21 mouse cellular contexts compared by ENCODE assay signal in the genomic region with DNA sequence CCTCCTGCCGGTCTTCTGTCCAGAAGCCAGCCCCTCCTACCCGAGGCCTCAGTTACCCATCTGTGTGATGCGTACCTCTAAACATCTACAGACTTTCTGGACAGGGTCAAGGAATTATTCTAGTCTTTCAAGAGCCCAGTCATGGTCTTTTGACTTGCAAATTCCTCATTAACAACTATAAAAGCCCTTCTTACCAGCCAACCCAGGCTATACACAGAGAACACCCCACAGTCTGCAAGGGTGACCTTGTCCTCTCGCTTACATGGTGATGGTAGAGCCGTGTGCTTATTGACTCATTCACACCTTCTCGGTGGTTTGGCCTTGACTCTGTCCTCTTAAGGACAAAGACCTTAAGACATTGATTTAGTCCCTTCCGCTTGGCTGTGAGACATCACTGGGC. TPM values are rescaled to one million over a fixed set of nuclear protein-coding genes. Genes with fewer than 3 reads are reported as not detected.
DNase-seq lines count a peak whose midpoint lies in the region; TF ChIP-seq lines count a peak whose summit lies in the region.
"Had no signal": no experiment of that assay in that cellular context is flagged by ENCODE, and none has a peak within 500 bp of the region (broad histone marks: within the 10 kb centered on the region; RNA-seq: fewer than 3 reads in every experiment).

No protein-coding gene starts in this region.

- TF ChIP-seq EP300 in ES-Bruce4 (IDR thresholded peaks at IDR 0.05; ENCODE audit: insufficient read depth, low read depth, low read length): peak; percentile 93

- peaks cover 66% of the 10 kb centered on the region for H3K27me3 ChIP-seq in E14TG2a.4 (ENCODE audit: insufficient read depth, low read length)
- no peaks in the 10 kb centered on the region for H3K27me3 ChIP-seq in ES-Bruce4 (ENCODE audit: control insufficient read depth, insufficient read depth, low read length, poor library complexity, severe bottlenecking)
- H3K27me3 ChIP-seq: embryonic facial prominence, embryonic 12.5 days; forebrain, embryonic 13.5 days had no signal

- intact Hi-C loops in heart, postnatal 10 days (cut with DNase I): no loop called here

- H3K9me3 ChIP-seq in E14TG2a.4 (ENCODE audit: low read length) (no peaks in the 10 kb centered on the region), ES-Bruce4 (replicated peaks; ENCODE audit: control insufficient read depth, insufficient read depth, low read length, poor library complexity, severe bottlenecking) (no peaks in the 10 kb centered on the region), ES-E14 (ENCODE audit: control insufficient read depth, insufficient read depth, low read depth, low read length) (no peaks in the 10 kb centered on the region)
- H3K9me3 ChIP-seq: embryonic facial prominence, embryonic 10.5 days; embryonic facial prominence, embryonic 12.5 days; forebrain, embryonic 13.5 days had no signal

- peaks cover 100% of the 10 kb centered on the region for H3K4me1 ChIP-seq in E14TG2a.4 (replicated peaks; ENCODE audit: low read depth, low read length)
- H3K4me1 ChIP-seq in ES-Bruce4 (ENCODE audit: control insufficient read depth, insufficient read depth, low read length): peaks cover 19% of the 10 kb centered on the region
- H3K4me1 ChIP-seq in ES-E14 (ENCODE audit: control insufficient read depth in 2 of 2, insufficient read depth in 2 of 2, low read length in 2 of 2, poor library complexity in 1 of 2): peaks cover 10 to 48% of the 10 kb centered on the region in 2 experiments; a peak in 3 of 4 replicates
- H3K4me1 ChIP-seq: embryonic facial prominence, embryonic 12.5 days; forebrain, embryonic 13.5 days had no signal

- no peak for TF ChIP-seq POLR2A in ES-Bruce4 (IDR thresholded peaks at IDR 0.05; ENCODE audit: insufficient read depth, low read length)

- DNase-seq in ES-E14 (ENCODE audit: low read depth, low spot score) (no peak), ZHBTc4 (ENCODE audit: low read depth, low spot score) (peak; percentile 86)
- no peak for DNase-seq in c-Kit-positive CD71-positive TER-119-positive erythroid progenitor cells, embryonic 14.5 days (ENCODE audit: low spot score)
- DNase-seq in gastrocnemius, adult 8-10 months (ENCODE audit: low spot score in 2 of 2): no peak
- DNase-seq in heart, postnatal 10 days: no peak
- DNase-seq: adrenal gland, adult 2 months; adrenal gland, postnatal 10 days; adrenal gland, postnatal 25 days; cerebellum, adult 11-12 months; cerebellum, adult 2 months; cerebellum, adult 9-10 months; cerebellum, postnatal 10 days; cerebellum, postnatal 25 days had no signal

- no peak overlapping the region for H3K27ac ChIP-seq in ES-Bruce4 (ENCODE audit: insufficient read depth, low read length)
- H3K27ac ChIP-seq in ES-E14 (ENCODE audit: insufficient read depth, low read depth, low read length, poor library complexity, severe bottlenecking): no peak overlapping the region
- H3K27ac ChIP-seq: embryonic facial prominence, embryonic 10.5 days; embryonic facial prominence, embryonic 12.5 days; forebrain, embryonic 13.5 days had no signal

- no peaks in the 10 kb centered on the region for H3K36me3 ChIP-seq in E14TG2a.4 (ENCODE audit: insufficient read depth, low read length)
- H3K36me3 ChIP-seq in ES-Bruce4 (ENCODE audit: control insufficient read depth, insufficient read depth, low read length, poor library complexity, severe bottlenecking): no peaks in the 10 kb centered on the region
- no peaks in the 10 kb centered on the region for H3K36me3 ChIP-seq in ES-E14 (ENCODE audit: control insufficient read depth, insufficient read depth, low read length, poor library complexity, severe bottlenecking)
- H3K36me3 ChIP-seq: embryonic facial prominence, embryonic 10.5 days; embryonic facial prominence, embryonic 12.5 days had no signal

- no peak for TF ChIP-seq CTCF in E14TG2a.4 (conservative IDR thresholded peaks at IDR 0.05; ENCODE audit: low read length)
- no peak for TF ChIP-seq CTCF in ES-Bruce4 (IDR thresholded peaks at IDR 0.05; ENCODE audit: low read depth, low read length)

- H3K4me3 ChIP-seq in E14TG2a.4 (replicated peaks; ENCODE audit: low read length) (peak overlapping the region; percentile 66; the same call in 1 of the 2 replicates), ES-Bruce4 (ENCODE audit: low read depth, low read length) (no peak overlapping the region), ES-E14 (ENCODE audit: insufficient read depth in 1 of 2, low read depth in 1 of 2, low read length in 2 of 2, poor library complexity in 1 of 2, severe bottlenecking in 1 of 2) (no peak overlapping the region)
- H3K4me3 ChIP-seq: embryonic facial prominence, embryonic 10.5 days; embryonic facial prominence, embryonic 12.5 days; forebrain, embryonic 13.5 days had no signal

- in situ Hi-C loops in ES-E14 (cut with MboI; ENCODE audit: low sequenced_read_pairs in 2 of 2, unreplicated experiment in 2 of 2): no loop called here

- no peak overlapping the region for H3K9ac ChIP-seq in ES-Bruce4 (ENCODE audit: low read depth, poor library complexity, severe bottlenecking)
- no peak overlapping the region for H3K9ac ChIP-seq in ES-E14 (ENCODE audit: insufficient read depth, low read depth, low read length, poor library complexity, severe bottlenecking)
- H3K9ac ChIP-seq: embryonic facial prominence, embryonic 12.5 days; forebrain, embryonic 13.5 days had no signal

TF ChIP-seq in ES-E14, 5 proteins besides CTCF, POLR2A, EP300 and RAD21:
- peak; percentile 74 for TF ChIP-seq MAFK (IDR thresholded peaks at IDR 0.05; ENCODE audit: insufficient read depth, low read depth, low read length)
- TF ChIP-seq ZC3H11A (IDR thresholded peaks at IDR 0.05; ENCODE audit: borderline replicate concordance, low read depth, low read length): no peak

RNA-seq across cellular contexts. Expression of a gene that starts 12.3 kb away (rescaled TPM):
- polyA plus RNA-seq in ES-Bruce4 (2011; ENCODE audit: insufficient read depth, insufficient read length, low read depth, missing spikeins): not detected in 2 replicates
- total RNA-seq in ES-E14 (2012; rRNA removed): 0.40 and 0.58 TPM in 2 replicates
- total RNA-seq in gastrocnemius, adult 8-10 months (2022): not detected
- total RNA-seq in heart, postnatal 10 days (2021): under 1 TPM in 1 of 2 experiments, not detected in 1; 0.05 TPM
- total RNA-seq: adrenal gland, adult 2 months; adrenal gland, postnatal 25 days; MEL had no signal
- polyA plus RNA-seq: C2C12; forebrain, embryonic 11.5 days had no signal

RNA-seq across cellular contexts. Expression of a gene that starts 42.7 kb away (rescaled TPM):
- not detected in 2 replicates for polyA plus RNA-seq in ES-Bruce4 (2011; ENCODE audit: insufficient read depth, insufficient read length, low read depth, missing spikeins)
- total RNA-seq in ES-E14 (2012; rRNA removed): 0.42 and 0.71 TPM in 2 replicates
- 1 to 10 TPM in 1 of 4 experiments, under 1 TPM in 3; 0.10 to 1.2 (median 0.16) TPM for total RNA-seq in gastrocnemius, adult 8-10 months (2022)
- 1 to 10 TPM; 1.7 to 2.0 TPM for total RNA-seq in heart, postnatal 10 days (2021)
- total RNA-seq: adrenal gland, postnatal 25 days had no signal

RNA-seq across cellular contexts. Expression of a gene that starts 57.4 kb away (rescaled TPM):
- polyA plus RNA-seq in ES-Bruce4 (2011; ENCODE audit: insufficient read depth, insufficient read length, low read depth, missing spikeins): 15.6 and 17.7 TPM in 2 replicates
- total RNA-seq in ES-E14 (2012; rRNA removed): 27.5 and 27.8 TPM in 2 replicates
- 10 to 100 TPM; 50.1 to 56.6 (median 51.4) TPM for total RNA-seq in gastrocnemius, adult 8-10 months (2022)
- 10 to 100 TPM; 73.1 to 74.1 TPM for total RNA-seq in heart, postnatal 10 days (2021)

RNA-seq across cellular contexts. Expression of a gene that starts 57.4 kb away (rescaled TPM):
- 84.8 and 90.2 TPM in 2 replicates for polyA plus RNA-seq in ES-Bruce4 (2011; ENCODE audit: insufficient read depth, insufficient read length, low read depth, missing spikeins)
- total RNA-seq in ES-E14 (2012; rRNA removed): 82.0 and 84.4 TPM in 2 replicates
- 10 to 100 TPM in 3 of 4 experiments, 1 to 10 TPM in 1; 9.6 to 13.5 (median 10.3) TPM for total RNA-seq in gastrocnemius, adult 8-10 months (2022)
- total RNA-seq in heart, postnatal 10 days (2021): 10 to 100 TPM; 22.4 to 29.3 TPM
